Mouse (Mus musculus) CH12.LX (cell line): Measurements from ENCODE around the gene Ldlrad3. TPM values are rescaled to one million over a fixed set of nuclear protein-coding genes. Genes with fewer than 3 reads are reported as not detected.

Source experiments
- DNase-seq: peaks from one replicate; pipeline ENCODE4 v3.0.0-alpha.2; 2013; ENCODE audit errors: extremely low read depth
- H3K27ac ChIP-seq: 2 replicates; pipeline ENCODE4 v1.5.1; 2012; ENCODE audit warnings: low read depth, mild to moderate bottlenecking, control low read depth, moderate library complexity; ENCODE audit not compliant: insufficient read depth
- H3K27me3 ChIP-seq: replicated peaks from 2 replicates; pipeline ENCODE3; 2012; ENCODE audit warnings: inconsistent platforms
- H3K36me3 ChIP-seq, 2 experiments: replicated peaks in 1 of 2; 2 replicates each; pipeline versions ENCODE3 to v1.6.1; 2012; ENCODE audit warnings: inconsistent platforms in 1 of 2, low read length in 1 of 2, mild to moderate bottlenecking in 1 of 2, mixed read lengths in 1 of 2, moderate library complexity in 1 of 2; ENCODE audit not compliant: control insufficient read depth in 1 of 2, insufficient read depth in 1 of 2
- H3K4me1 ChIP-seq, 2 experiments: 2 replicates each; pipeline ENCODE4 v1.6.1; 2012; ENCODE audit warnings: inconsistent platforms in 1 of 2, moderate library complexity in 1 of 2; ENCODE audit not compliant: insufficient read depth in 2 of 2, control insufficient read depth in 1 of 2
- H3K4me2 ChIP-seq: 2 replicates; pipeline ENCODE4 v1.6.1; 2012; ENCODE audit warnings: low read depth, mild to moderate bottlenecking, control low read depth; ENCODE audit not compliant: poor library complexity, insufficient read depth, severe bottlenecking
- H3K4me3 ChIP-seq, 3 experiments: fragments of 150-350 bp in 1 of 3; sonication (generic) in 1 of 3; replicated peaks in 1 of 3; 2 replicates each; pipeline versions ENCODE3 to v1.5.1; 2011 to 2012; ENCODE audit warnings: low read depth in 2 of 3, low read length in 2 of 3, mild to moderate bottlenecking in 2 of 3, moderate library complexity in 2 of 3, control low read depth in 1 of 3, improper control_type of control experiment in 1 of 3, inconsistent platforms in 1 of 3, mixed read lengths in 1 of 3; ENCODE audit not compliant: poor library complexity in 1 of 3
- H3K79me2 ChIP-seq: replicated peaks from 2 replicates; pipeline ENCODE4 v1.6.1; 2012; ENCODE audit warnings: mild to moderate bottlenecking, moderate library complexity; ENCODE audit not compliant: control insufficient read depth, poor library complexity, insufficient read depth, severe bottlenecking; ENCODE audit errors: extremely low read depth
- H3K9ac ChIP-seq: 2 replicates; pipeline ENCODE4 v1.6.1; 2012; ENCODE audit warnings: low read depth, mild to moderate bottlenecking, control low read depth, moderate library complexity; ENCODE audit not compliant: insufficient read depth
- H3K9me3 ChIP-seq: replicated peaks from 2 replicates; pipeline ENCODE3; 2012; ENCODE audit warnings: low read length, inconsistent platforms, mixed read lengths
- BHLHE40 ChIP-seq: IDR thresholded peaks from 2 replicates; pipeline ENCODE4 v1.6.1; 2011; ENCODE audit warnings: mild to moderate bottlenecking, low read depth, low read length, improper control_type of control experiment
- CTCF ChIP-seq, 2 experiments: IDR thresholded peaks in 1 of 2; conservative IDR thresholded peaks in 1 of 2; 2 replicates each; pipeline ENCODE4 v1.5.1; 2011 to 2012; ENCODE audit warnings: low read depth in 2 of 2, low read length in 2 of 2, improper control_type of control experiment in 1 of 2, inconsistent platforms in 1 of 2, mild to moderate bottlenecking in 1 of 2, moderate library complexity in 1 of 2
- E2F4 ChIP-seq: IDR thresholded peaks from 2 replicates; pipeline ENCODE4 v1.6.1; 2011; ENCODE audit warnings: low read depth, low read length, improper control_type of control experiment; ENCODE audit not compliant: insufficient replicate concordance
- JUND ChIP-seq: conservative IDR thresholded peaks from 2 replicates; pipeline ENCODE4 v1.6.1; 2011; ENCODE audit warnings: low read depth, low read length, improper control_type of control experiment
- KAT2A ChIP-seq: IDR thresholded peaks from 2 replicates; pipeline ENCODE4 v1.6.1; 2012; ENCODE audit warnings: low read length, improper control_type of control experiment, inconsistent platforms; ENCODE audit not compliant: insufficient replicate concordance
- MAZ ChIP-seq: IDR thresholded peaks from 2 replicates; pipeline ENCODE4 v1.6.1; 2012; ENCODE audit warnings: low read depth, mild to moderate bottlenecking, inconsistent platforms, low read length, improper control_type of control experiment, moderate library complexity
- MEF2A ChIP-seq: IDR thresholded peaks from 2 replicates; pipeline ENCODE4 v1.6.1; 2014; ENCODE audit warnings: low read depth, mild to moderate bottlenecking, inconsistent platforms, low read length, improper control_type of control experiment, borderline replicate concordance
- MXI1 ChIP-seq: IDR thresholded peaks from 2 replicates; pipeline ENCODE4 v1.6.1; 2011; ENCODE audit warnings: mild to moderate bottlenecking, low read depth, low read length, improper control_type of control experiment
- NELFE ChIP-seq: IDR thresholded peaks from 2 replicates; pipeline ENCODE4 v1.6.1; 2011; ENCODE audit warnings: low read depth, low read length, improper control_type of control experiment
- PAX5 ChIP-seq: IDR thresholded peaks from 2 replicates; pipeline ENCODE4 v1.6.1; 2012; ENCODE audit warnings: low read length, inconsistent platforms, mixed read lengths
- POLR2A ChIP-seq: IDR thresholded peaks from 2 replicates; pipeline ENCODE4 v1.6.1; 2011; ENCODE audit warnings: low read depth, mild to moderate bottlenecking, improper control_type of control experiment, low read length
- POLR2AphosphoS2 ChIP-seq: IDR thresholded peaks from 2 replicates; pipeline ENCODE4 v1.6.1; 2011; ENCODE audit warnings: low read depth, low read length, improper control_type of control experiment
- RAD21 ChIP-seq: IDR thresholded peaks from 2 replicates; pipeline ENCODE4 v1.6.1; 2011; ENCODE audit warnings: low read depth, mild to moderate bottlenecking, low read length, improper control_type of control experiment, moderate library complexity
- SIN3A ChIP-seq: IDR thresholded peaks from 2 replicates; pipeline ENCODE4 v1.6.1; 2012; ENCODE audit warnings: low read length, improper control_type of control experiment, inconsistent platforms
- SMC3 ChIP-seq: IDR thresholded peaks from 2 replicates; pipeline ENCODE4 v1.6.1; 2011; ENCODE audit warnings: low read depth, low read length, improper control_type of control experiment
- TBP ChIP-seq: conservative IDR thresholded peaks from 2 replicates; pipeline ENCODE4 v1.6.1; 2011; ENCODE audit warnings: low read depth, low read length, improper control_type of control experiment
- TCF12 ChIP-seq: IDR thresholded peaks from 2 replicates; pipeline ENCODE4 v1.6.1; 2014; ENCODE audit warnings: low read depth, mild to moderate bottlenecking, inconsistent platforms, low read length, improper control_type of control experiment
- USF1 ChIP-seq: IDR thresholded peaks from 2 replicates; pipeline ENCODE4 v1.6.1; 2014; ENCODE audit warnings: low read depth, mild to moderate bottlenecking, inconsistent platforms, low read length, improper control_type of control experiment
- USF2 ChIP-seq: conservative IDR thresholded peaks from 2 replicates; pipeline ENCODE4 v1.6.1; 2011; ENCODE audit warnings: low read depth, low read length, improper control_type of control experiment
- ZC3H11A ChIP-seq: IDR thresholded peaks from 2 replicates; pipeline ENCODE4 v1.6.1; 2012; ENCODE audit warnings: low read depth, mild to moderate bottlenecking, inconsistent platforms, low read length, improper control_type of control experiment
- ZMIZ1 ChIP-seq: IDR thresholded peaks from 2 replicates; pipeline ENCODE4 v1.6.1; 2012; ENCODE audit warnings: low read depth, mild to moderate bottlenecking, inconsistent platforms, low read length, improper control_type of control experiment
- dilution Hi-C: fragments of 300-500 bp; cut with MboI; formaldehyde crosslinking; loops from 2 replicates; pipeline ENCODE4 v1.14.3; 2020; ENCODE audit warnings: low sequenced_read_pairs; ENCODE audit not compliant: extremely low pct_unique_long_range_greater_than_20kb, extremely low pct_ligation_motif_present
- in situ Hi-C: fragments of 300-500 bp; cut with MboI; formaldehyde crosslinking; loops from 3 replicates; pipeline ENCODE4 v1.14.3; 2019; ENCODE audit warnings: low sequenced_read_pairs, low pct_ligation_motif_present, low pct_unique_long_range_greater_than_20kb, mixed read lengths
- polyA plus RNA-seq: library from polyadenylated mRNA; unstranded; fragments of >175 nt; gene quantifications from 2 replicates; pipeline ENCODE4 v1.2.1, GENCODE M21; 2012; ENCODE audit warnings: low read depth; ENCODE audit not compliant: insufficient read length
- total RNA-seq, 2 experiments: library from RNA; depleted of rRNA; stranded (reverse); fragments of 300-350 nt in 1 of 2; fragments of >200 nt in 1 of 2; gene quantifications; 2 replicates each; pipeline ENCODE4 v1.2.3; 2012 to 2014

The Ldlrad3 gene
- total and polyA plus RNA-seq, 3 experiments: 0.30 to 2.7 (median 2.1) TPM

DNA sequence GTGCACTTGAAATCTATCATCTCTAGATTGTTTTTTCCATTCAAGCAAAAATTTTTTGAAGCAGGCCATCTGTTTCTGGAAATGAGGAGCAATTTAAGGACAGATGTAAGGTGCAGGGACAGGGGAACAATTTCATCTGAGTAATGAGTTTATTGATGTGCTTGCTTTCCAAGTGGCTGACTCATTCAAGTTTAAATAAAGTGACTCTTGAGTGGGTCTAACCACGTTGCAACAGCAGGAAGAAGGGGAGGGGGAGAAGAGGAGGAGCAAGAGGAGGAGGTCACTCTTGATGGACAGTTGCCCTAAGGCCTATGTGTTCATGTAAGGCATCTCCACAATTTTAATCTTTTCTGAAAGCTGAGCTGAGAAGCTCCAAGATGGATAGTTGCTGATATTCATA lies 184.5 kb downstream of the Ldlrad3 start:
- no peak overlapping the region for H3K9ac ChIP-seq
- H3K79me2 ChIP-seq: no peaks in the 10 kb centered on the region
- H3K36me3 ChIP-seq: no peaks in the 10 kb centered on the region
- no peak overlapping the region for H3K4me2 ChIP-seq
- dilution Hi-C loops (no loop called here), in situ Hi-C loops (no loop called here)
- H3K27me3 ChIP-seq: no peaks in the 10 kb centered on the region
- H3K4me3 ChIP-seq: no peak overlapping the region
- no peaks in the 10 kb centered on the region for H3K9me3 ChIP-seq
- TF ChIP-seq TCF12 (no peak), SIN3A (no peak), MEF2A (no peak), CTCF (conservative IDR thresholded peaks at IDR 0.05 in 1 of 2, IDR thresholded peaks at IDR 0.05 in 1 of 2; ENCODE audit: low read depth in 2 of 2, low read length in 2 of 2) (no peak)
- H3K27ac ChIP-seq: no peak overlapping the region
- DNase-seq: no peak
- H3K4me1 ChIP-seq: peaks cover 0 to 27% of the 10 kb centered on the region in 2 experiments; a peak in 2 of 4 replicates

DNA sequence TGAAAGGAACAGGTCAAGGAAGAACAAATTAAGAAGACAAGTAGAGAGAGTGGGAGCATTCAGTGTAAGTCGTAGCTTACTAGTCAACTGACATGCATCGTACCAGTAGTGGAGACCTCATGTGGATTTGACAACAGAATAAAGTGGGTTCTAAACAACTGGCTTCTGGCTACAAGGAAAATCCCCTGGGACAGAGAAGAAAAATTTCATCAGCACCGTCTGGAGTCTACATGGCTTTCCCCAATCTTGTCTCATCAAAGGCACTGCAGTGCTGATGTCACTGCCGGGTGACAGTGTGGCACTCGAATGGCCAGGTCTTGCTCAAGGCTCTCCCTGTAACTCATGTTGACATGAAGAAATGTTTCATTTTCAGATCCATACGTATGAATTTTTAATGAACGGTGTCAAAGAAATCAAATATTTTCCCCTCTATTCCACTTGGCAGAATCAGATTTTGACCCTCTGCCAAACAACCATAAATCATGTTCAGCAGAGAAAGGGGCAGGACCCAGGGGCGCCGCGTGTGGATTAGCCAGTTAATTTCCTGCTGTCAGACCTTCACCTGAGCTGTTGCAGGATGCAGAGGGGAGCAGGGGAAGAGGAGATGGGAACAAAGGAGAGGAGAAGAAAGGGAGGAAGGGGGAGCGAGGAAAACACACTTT lies 187.1 kb downstream of the Ldlrad3 start:
- no peak overlapping the region for H3K27ac ChIP-seq
- TF ChIP-seq E2F4: no peak
- no peak for TF ChIP-seq USF2
- no peak for TF ChIP-seq POLR2AphosphoS2
- no peak for TF ChIP-seq PAX5
- no peak for TF ChIP-seq USF1
- TF ChIP-seq BHLHE40: no peak
- TF ChIP-seq JUND: no peak
- no peak for TF ChIP-seq TBP
- TF ChIP-seq KAT2A: no peak
- TF ChIP-seq RAD21: no peak
- TF ChIP-seq MEF2A: no peak
- TF ChIP-seq SMC3: no peak
- no peak for TF ChIP-seq ZMIZ1
- TF ChIP-seq MXI1: no peak
- TF ChIP-seq MAZ: no peak
- no peak for TF ChIP-seq CTCF (conservative IDR thresholded peaks at IDR 0.05 in 1 of 2, IDR thresholded peaks at IDR 0.05 in 1 of 2; ENCODE audit: low read depth in 2 of 2, low read length in 2 of 2)
- TF ChIP-seq POLR2A: no peak
- no peak for TF ChIP-seq NELFE
- no peak for TF ChIP-seq ZC3H11A
- TF ChIP-seq, all 38 proteins: peak for 0
- H3K4me3 ChIP-seq: no peak overlapping the region
- H3K4me2 ChIP-seq: no peak overlapping the region
- H3K9ac ChIP-seq: no peak overlapping the region
- H3K36me3 ChIP-seq: no peaks in the 10 kb centered on the region
- dilution Hi-C loops: no loop called here
- no peaks in the 10 kb centered on the region for H3K9me3 ChIP-seq
- peaks cover 0 to 27% of the 10 kb centered on the region in 2 experiments; a peak in 2 of 4 replicates for H3K4me1 ChIP-seq
- DNase-seq: no peak
- H3K79me2 ChIP-seq: no peaks in the 10 kb centered on the region
- in situ Hi-C loops: no loop called here
- H3K27me3 ChIP-seq: no peaks in the 10 kb centered on the region
